Mouse (Mus musculus) ES-Bruce4 (cell line): ENCODE data around the gene Mta2. TPM values are rescaled to one million over a fixed set of nuclear protein-coding genes. Genes with fewer than 3 reads are reported as not detected.

Experiments
- H3K27ac ChIP-seq: 2 replicates; pipeline ENCODE4 v1.5.1; 2012; ENCODE audit warnings: low read length, inconsistent platforms; ENCODE audit not compliant: insufficient read depth
- H3K27me3 ChIP-seq: 2 replicates; pipeline ENCODE4 v1.6.1; 2012; ENCODE audit warnings: mild to moderate bottlenecking, low read length, inconsistent platforms; ENCODE audit not compliant: control insufficient read depth, poor library complexity, insufficient read depth, severe bottlenecking
- H3K36me3 ChIP-seq: 2 replicates; pipeline ENCODE4 v1.6.1; 2012; ENCODE audit warnings: inconsistent platforms, mild to moderate bottlenecking, low read length, moderate library complexity; ENCODE audit not compliant: control insufficient read depth, poor library complexity, insufficient read depth, severe bottlenecking
- H3K4me1 ChIP-seq: one replicate; pipeline ENCODE4 v1.8.1; 2011; ENCODE audit warnings: low read length; ENCODE audit not compliant: control insufficient read depth, insufficient read depth
- H3K4me3 ChIP-seq: 2 replicates; pipeline ENCODE4 v1.5.1; 2011; ENCODE audit warnings: low read depth, mild to moderate bottlenecking, low read length
- H3K9ac ChIP-seq: 2 replicates; pipeline ENCODE4 v1.6.1; 2012; ENCODE audit warnings: low read depth, mild to moderate bottlenecking, inconsistent platforms; ENCODE audit not compliant: poor library complexity, severe bottlenecking
- H3K9me3 ChIP-seq: replicated peaks from 2 replicates; pipeline ENCODE4 v1.6.1; 2012; ENCODE audit warnings: mild to moderate bottlenecking, low read length, inconsistent platforms; ENCODE audit not compliant: control insufficient read depth, poor library complexity, insufficient read depth, severe bottlenecking
- CTCF ChIP-seq: IDR thresholded peaks from one replicate; pipeline ENCODE4 v1.8.1; 2011; ENCODE audit warnings: low read depth, low read length
- EP300 ChIP-seq: IDR thresholded peaks from 2 replicates; pipeline ENCODE4 v1.6.1; 2011; ENCODE audit warnings: low read depth, low read length; ENCODE audit not compliant: insufficient read depth
- POLR2A ChIP-seq: IDR thresholded peaks from one replicate; pipeline ENCODE4 v1.8.1; 2011; ENCODE audit warnings: low read length; ENCODE audit not compliant: insufficient read depth
- polyA plus RNA-seq: library from polyadenylated mRNA; stranded (reverse); fragments of >200 nt; gene quantifications from 2 replicates; pipeline ENCODE4 v1.2.4, GENCODE M21; 2011; ENCODE audit warnings: low read depth; ENCODE audit not compliant: missing spikeins, insufficient read depth, insufficient read length

The Mta2 gene
- polyA plus RNA-seq, 1 experiment = 108 TPM

DNA sequence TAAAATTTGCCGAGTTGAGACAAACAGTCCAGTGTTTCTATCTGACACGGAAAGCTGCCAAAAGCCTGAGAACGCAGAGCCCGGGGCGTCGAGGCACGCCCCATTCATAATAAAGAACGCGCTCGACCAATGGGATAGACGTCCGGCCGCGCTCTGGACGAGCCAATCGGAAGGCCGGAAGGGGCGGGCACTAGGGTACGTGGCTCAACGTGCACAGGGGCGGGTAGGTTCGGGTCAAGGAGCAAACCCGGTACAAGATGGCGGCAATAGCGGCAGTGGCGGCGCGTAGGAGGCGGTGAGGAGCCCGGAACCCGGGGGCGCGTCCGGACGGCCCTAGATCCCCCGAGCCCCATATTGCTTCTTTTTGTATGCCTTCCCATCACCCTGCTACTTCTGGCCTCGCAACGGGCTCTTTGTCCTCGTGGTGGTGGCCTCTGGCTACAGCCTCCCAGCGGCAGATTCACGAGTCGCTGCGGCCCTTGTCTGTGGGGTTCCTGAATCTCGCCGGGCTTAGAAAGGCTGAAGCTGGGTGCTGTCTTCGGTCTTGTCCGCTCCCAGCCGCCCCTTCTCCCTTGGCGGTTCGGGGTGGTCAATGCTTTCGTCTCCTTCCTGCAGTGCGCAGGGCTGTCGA lies 43.7 kb upstream of the Mta2 start, which contains the start of gene Ganab:
Gene Ganab, plus strand, starts transcription at position 207 of the 631 bp plus-strand sequence.
- Histone ChIP-seq H3K36me3 (peaks cover 26% of the 10 kb centered on the region), H3K4me3 (peak within 1 kb of the TSS; percentile 93), H3K9ac (peak within 1 kb of the TSS; percentile 94), H3K27me3 (no peaks in the 10 kb centered on the region), H3K27ac (peak within 1 kb of the TSS; percentile 60), H3K9me3 (no peaks in the 10 kb centered on the region), H3K4me1 (no peaks in the 10 kb centered on the region)
- TF ChIP-seq POLR2A (peak; percentile 68), EP300 (no peak)

DNA sequence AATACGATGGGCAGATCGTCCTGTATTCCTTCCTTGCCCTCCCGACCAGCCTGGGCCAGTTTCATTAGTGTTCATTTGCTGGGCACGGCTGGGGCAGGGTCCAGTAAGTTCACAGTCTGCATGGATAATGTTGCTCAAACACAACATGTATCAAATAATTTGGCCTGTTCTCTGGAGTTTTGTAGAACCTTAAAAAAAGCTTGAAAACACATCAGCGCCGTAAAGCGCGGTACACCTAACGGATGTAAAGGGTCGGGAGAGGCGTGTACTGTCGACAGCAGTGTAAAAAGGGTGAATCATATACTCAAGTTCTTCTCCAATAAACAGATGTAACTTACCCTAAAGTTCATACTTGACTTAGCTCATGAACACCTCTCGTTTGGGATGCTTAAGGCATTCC lies 43.1 kb upstream of the Mta2 start:
- peak overlapping the region; percentile 54 for H3K27ac ChIP-seq
- peaks cover 32% of the 10 kb centered on the region for H3K36me3 ChIP-seq
- H3K4me1 ChIP-seq = no peaks in the 10 kb centered on the region
- H3K9ac ChIP-seq = peak overlapping the region; percentile 94
- no peaks in the 10 kb centered on the region for H3K9me3 ChIP-seq
- H3K27me3 ChIP-seq = no peaks in the 10 kb centered on the region
- TF ChIP-seq POLR2A (no peak), CTCF (no peak), EP300 (no peak)
- H3K4me3 ChIP-seq = peak overlapping the region; percentile 93

DNA sequence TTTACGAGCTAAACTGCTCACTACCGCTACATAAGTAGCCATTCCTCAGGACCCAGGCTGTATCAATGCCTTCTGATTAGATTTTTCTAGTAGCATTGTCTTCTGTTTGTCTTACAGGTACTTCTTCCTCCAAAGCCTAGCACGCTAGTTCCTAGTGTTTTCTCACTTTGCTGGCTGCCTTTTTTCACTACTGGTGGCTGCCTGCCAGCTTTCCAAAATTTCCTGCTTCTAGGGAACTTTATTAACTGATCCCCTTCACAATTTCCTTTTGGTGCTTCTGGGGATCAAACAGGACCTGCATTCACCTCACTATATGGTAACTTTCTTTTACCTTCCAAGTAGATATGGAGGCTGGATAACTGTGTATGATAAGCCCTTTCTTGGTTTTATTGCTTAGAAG lies 42.6 kb upstream of the Mta2 start:
- peaks cover 36% of the 10 kb centered on the region for H3K36me3 ChIP-seq
- no peak overlapping the region for H3K27ac ChIP-seq

DNA sequence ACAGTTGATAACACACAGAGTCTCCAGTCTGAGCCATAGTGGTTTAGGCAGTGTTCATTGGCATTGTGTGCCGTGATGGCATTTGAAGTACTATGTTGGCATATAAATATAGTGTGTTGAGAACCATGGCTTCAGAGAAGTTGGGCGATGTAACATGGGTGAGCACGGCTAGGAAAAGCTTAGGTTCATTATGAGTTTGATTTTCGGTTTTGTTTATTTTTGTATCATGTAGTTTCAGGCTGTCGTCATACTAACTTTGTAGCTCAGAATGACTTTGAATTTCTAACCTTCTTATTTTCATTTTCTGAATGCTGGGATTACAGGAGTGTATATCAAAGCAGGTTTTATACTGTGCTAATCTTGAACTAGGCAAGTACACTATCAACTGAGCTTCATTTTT lies 38.3 kb upstream of the Mta2 start:
- H3K9me3 ChIP-seq = no peaks in the 10 kb centered on the region
- H3K27me3 ChIP-seq = no peaks in the 10 kb centered on the region
- H3K27ac ChIP-seq = no peak overlapping the region
- no peaks in the 10 kb centered on the region for H3K4me1 ChIP-seq
- no peak overlapping the region for H3K9ac ChIP-seq
- no peak overlapping the region for H3K4me3 ChIP-seq
- H3K36me3 ChIP-seq = peaks cover 56% of the 10 kb centered on the region
- TF ChIP-seq POLR2A (no peak), EP300 (no peak), CTCF (no peak)

More for the DNA sequence above, 42.6 kb upstream of the Mta2 start:
- Histone ChIP-seq H3K4me1 (no peaks in the 10 kb centered on the region), H3K9ac (peak overlapping the region; percentile 94), H3K27me3 (no peaks in the 10 kb centered on the region), H3K4me3 (no peak overlapping the region), H3K9me3 (no peaks in the 10 kb centered on the region)
- TF ChIP-seq POLR2A (no peak), EP300 (no peak), CTCF (no peak)

DNA sequence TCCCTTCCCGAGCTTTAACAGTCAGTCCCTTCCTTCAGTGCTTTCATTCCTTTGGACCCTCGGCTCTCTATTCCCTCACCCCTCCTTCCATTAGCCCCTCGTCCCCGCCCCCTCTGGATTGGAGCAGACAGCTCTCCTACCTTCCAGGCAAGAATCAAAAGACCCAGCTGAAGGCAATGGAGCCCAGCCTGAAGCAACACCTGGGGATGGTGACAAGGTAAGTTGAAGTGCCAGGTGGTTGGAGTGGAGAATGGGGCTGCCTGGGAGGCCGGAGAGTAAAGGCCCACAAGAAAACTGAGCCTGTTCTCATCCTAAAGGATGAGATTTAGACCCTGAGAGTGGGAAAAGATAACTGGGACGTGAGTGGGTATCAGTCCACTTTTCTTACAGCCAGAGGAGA lies 33.1 kb upstream of the Mta2 start:
- no peak overlapping the region for H3K4me3 ChIP-seq
- H3K36me3 ChIP-seq = peaks cover 86% of the 10 kb centered on the region
- H3K4me1 ChIP-seq = no peaks in the 10 kb centered on the region
- no peak overlapping the region for H3K9ac ChIP-seq
- no peaks in the 10 kb centered on the region for H3K27me3 ChIP-seq
- no peak for TF ChIP-seq CTCF
- TF ChIP-seq EP300 = no peak
- no peak overlapping the region for H3K27ac ChIP-seq
- H3K9me3 ChIP-seq = no peaks in the 10 kb centered on the region

DNA sequence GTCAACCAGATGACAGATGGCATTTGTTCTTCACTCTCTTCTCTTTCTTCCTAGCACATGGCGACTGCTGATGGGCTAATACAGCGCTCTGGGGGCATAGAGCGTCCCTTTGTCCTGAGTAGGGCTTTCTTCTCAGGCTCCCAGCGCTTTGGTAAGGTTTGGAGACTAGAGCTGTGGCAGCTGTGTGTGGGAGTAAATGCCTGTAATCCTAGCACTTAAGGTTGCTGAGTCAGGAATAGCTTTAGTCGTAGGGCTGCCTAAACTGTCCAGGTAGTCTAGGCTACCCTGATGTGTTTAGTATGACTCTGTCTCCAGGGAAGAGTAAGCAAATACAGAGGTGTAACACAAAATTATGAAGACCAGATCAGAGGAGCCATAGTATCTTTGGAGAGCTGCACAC lies 29.9 kb upstream of the Mta2 start:
- no peak overlapping the region for H3K4me3 ChIP-seq
- H3K9ac ChIP-seq = no peak overlapping the region
- H3K27me3 ChIP-seq = no peaks in the 10 kb centered on the region
- H3K27ac ChIP-seq = no peak overlapping the region
- H3K36me3 ChIP-seq = peaks cover 87% of the 10 kb centered on the region
- TF ChIP-seq POLR2A (no peak), CTCF (no peak), EP300 (no peak)
- no peaks in the 10 kb centered on the region for H3K9me3 ChIP-seq
- no peaks in the 10 kb centered on the region for H3K4me1 ChIP-seq
